Mouse (Mus musculus) erythroblast, embryonic 14.5 days (primary cell): ENCODE measurements around the gene Ntrk2. TPM values are rescaled to one million over a fixed set of nuclear protein-coding genes. Genes with fewer than 3 reads are reported as not detected.

Experiments used
- H3K27me3 ChIP-seq: 2 replicates; pipeline ENCODE4 v1.6.1; 2012; ENCODE audit warnings: inconsistent platforms; ENCODE audit not compliant: control insufficient read depth
- H3K36me3 ChIP-seq: 2 replicates; pipeline ENCODE4 v1.6.1; 2012; ENCODE audit warnings: mild to moderate bottlenecking, inconsistent platforms; ENCODE audit not compliant: control insufficient read depth
- H3K4me1 ChIP-seq: 2 replicates; pipeline ENCODE4 v1.6.1; 2012; ENCODE audit warnings: inconsistent platforms; ENCODE audit not compliant: control insufficient read depth
- H3K4me3 ChIP-seq: replicated peaks from 2 replicates; pipeline ENCODE3; 2012; ENCODE audit warnings: moderate library complexity, mild to moderate bottlenecking, inconsistent platforms
- H3K9me3 ChIP-seq: 2 replicates; pipeline ENCODE4 v1.6.1; 2012; ENCODE audit warnings: low read length, inconsistent platforms, mixed read lengths; ENCODE audit not compliant: control insufficient read depth
- GATA1 ChIP-seq: IDR thresholded peaks from 2 replicates; pipeline ENCODE4 v1.6.1; 2012; ENCODE audit warnings: low read length, inconsistent platforms, mixed read lengths
- TAL1 ChIP-seq: IDR thresholded peaks from 3 replicates; pipeline ENCODE4 v1.6.1; 2012; ENCODE audit warnings: low read length, inconsistent platforms, mixed read lengths
- polyA plus RNA-seq: library from polyadenylated mRNA; stranded (reverse); fragments of >175 nt; gene quantifications from 2 replicates; pipeline ENCODE4 v1.2.3, GENCODE M21; 2012

Ntrk2 gene
- polyA plus RNA-seq, 1 experiment, result not detected

GRCm38 (mm10) chr13:58945781-58946180 is 139.4 kb downstream of the Ntrk2 start:
- Histone ChIP-seq H3K9me3 (peaks cover 2% of the 10 kb centered on the region; the same call in 1 of the 2 replicates), H3K4me3 (no peak overlapping the region), H3K36me3 (no peaks in the 10 kb centered on the region), H3K27me3 (no peaks in the 10 kb centered on the region), H3K4me1 (peaks cover 10% of the 10 kb centered on the region)
- TF ChIP-seq GATA1 (no peak), TAL1 (no peak)

- no peak for TF ChIP-seq TAL1
- no peak for TF ChIP-seq GATA1
- Histone ChIP-seq H3K36me3 (no peaks in the 10 kb centered on the region), H3K4me1 (peaks cover 10% of the 10 kb centered on the region), H3K9me3 (peaks cover 2% of the 10 kb centered on the region; the same call in 1 of the 2 replicates), H3K27me3 (no peaks in the 10 kb centered on the region), H3K4me3 (no peak overlapping the region)
These were observed 140.2 kb downstream of the Ntrk2 start for GRCm38 (mm10) chr13:58946589-58946988.

- Histone ChIP-seq H3K4me3 (no peak overlapping the region), H3K36me3 (no peaks in the 10 kb centered on the region), H3K9me3 (peaks cover 2% of the 10 kb centered on the region; the same call in 1 of the 2 replicates)
These were observed 140.7 kb downstream of the Ntrk2 start for GRCm38 (mm10) chr13:58947056-58947455.

GRCm38 (mm10) chr13:58954331-58954730 is 148.0 kb downstream of the Ntrk2 start:
- no peaks in the 10 kb centered on the region for H3K36me3 ChIP-seq
- no peaks in the 10 kb centered on the region for H3K27me3 ChIP-seq
- no peaks in the 10 kb centered on the region for H3K4me1 ChIP-seq
- no peak overlapping the region for H3K4me3 ChIP-seq
- peaks cover 4% of the 10 kb centered on the region; the same call in 1 of the 2 replicates for H3K9me3 ChIP-seq
- TF ChIP-seq TAL1 (no peak), GATA1 (no peak)

More at GRCm38 (mm10) chr13:58947056-58947455, 140.7 kb downstream of the Ntrk2 start:
- Histone ChIP-seq H3K27me3 (no peaks in the 10 kb centered on the region), H3K4me1 (peaks cover 10% of the 10 kb centered on the region)
- TF ChIP-seq TAL1, result no peak
- TF ChIP-seq GATA1, result no peak

- Histone ChIP-seq H3K36me3 (no peaks in the 10 kb centered on the region), H3K9me3 (peaks cover 4% of the 10 kb centered on the region; the same call in 1 of the 2 replicates), H3K4me3 (no peak overlapping the region), H3K4me1 (no peaks in the 10 kb centered on the region), H3K27me3 (no peaks in the 10 kb centered on the region)
- TF ChIP-seq GATA1 (no peak), TAL1 (no peak)
These were observed 148.4 kb downstream of the Ntrk2 start for GRCm38 (mm10) chr13:58954764-58955163.

- peaks cover 4% of the 10 kb centered on the region; the same call in 1 of the 2 replicates for H3K9me3 ChIP-seq
- no peaks in the 10 kb centered on the region for H3K4me1 ChIP-seq
- no peak for TF ChIP-seq TAL1
- TF ChIP-seq GATA1, result no peak
These were observed 148.9 kb downstream of the Ntrk2 start for GRCm38 (mm10) chr13:58955237-58955777.

GRCm38 (mm10) chr13:58958171-58958904 is 152.0 kb downstream of the Ntrk2 start:
- no peaks in the 10 kb centered on the region for H3K4me1 ChIP-seq
- no peaks in the 10 kb centered on the region for H3K36me3 ChIP-seq
- TF ChIP-seq GATA1, result no peak
- TF ChIP-seq TAL1, result no peak
- H3K27me3 ChIP-seq, result no peaks in the 10 kb centered on the region
- no peaks in the 10 kb centered on the region; the same call in 1 of the 2 replicates for H3K9me3 ChIP-seq
- no peak overlapping the region for H3K4me3 ChIP-seq

More at GRCm38 (mm10) chr13:58955237-58955777, 148.9 kb downstream of the Ntrk2 start:
- no peak overlapping the region for H3K4me3 ChIP-seq
- H3K36me3 ChIP-seq, result no peaks in the 10 kb centered on the region
- no peaks in the 10 kb centered on the region for H3K27me3 ChIP-seq

GRCm38 (mm10) chr13:58960321-58960720 is 154.0 kb downstream of the Ntrk2 start:
- H3K4me3 ChIP-seq, result no peak overlapping the region
- H3K36me3 ChIP-seq, result no peaks in the 10 kb centered on the region
- H3K27me3 ChIP-seq, result no peaks in the 10 kb centered on the region
- TF ChIP-seq TAL1 (no peak), GATA1 (no peak)
- H3K4me1 ChIP-seq, result no peaks in the 10 kb centered on the region
- no peaks in the 10 kb centered on the region; the same call in 1 of the 2 replicates for H3K9me3 ChIP-seq

- no peaks in the 10 kb centered on the region; the same call in 1 of the 2 replicates for H3K9me3 ChIP-seq
- no peaks in the 10 kb centered on the region for H3K4me1 ChIP-seq
- no peaks in the 10 kb centered on the region for H3K36me3 ChIP-seq
- H3K27me3 ChIP-seq, result no peaks in the 10 kb centered on the region
- TF ChIP-seq GATA1 (no peak), TAL1 (no peak)
- H3K4me3 ChIP-seq, result no peak overlapping the region
These were observed 158.5 kb downstream of the Ntrk2 start for GRCm38 (mm10) chr13:58964701-58965359.
